Mouse (Mus musculus): ENCODE results near the gene Olfr691.
"Not testable (repeated sequence)": the region's sequence is repeated elsewhere in the genome, so short reads cannot be mapped to it uniquely, and the experiment has no call there.

Olfr691 gene

GRCm38 (mm10) chr7:105342170-105342569 lies at the start of gene Olfr691:
Gene Olfr691, minus strand, starts transcription at chr7:105342270.
- DNase-seq = no peak

- DNase-seq = no peak
These were observed 48.2 kb upstream of the Olfr691 start for GRCm38 (mm10) chr7:105390236-105390635.

- no peak for DNase-seq
These were observed 45.6 kb upstream of the Olfr691 start for GRCm38 (mm10) chr7:105387696-105388095.

GRCm38 (mm10) chr7:105380329-105380728 lies 38.3 kb upstream of the Olfr691 start:
- DNase-seq = no peak

GRCm38 (mm10) chr7:105374866-105375265 lies 32.8 kb upstream of the Olfr691 start, which contains the start of gene Gm5901:
Gene Gm5901, plus strand, starts transcription at chr7:105375038.
- no peak for DNase-seq

GRCm38 (mm10) chr7:105373976-105374375 lies 31.9 kb upstream of the Olfr691 start:
- DNase-seq = no peak

- peak; percentile 9 for DNase-seq
These were observed 31.4 kb upstream of the Olfr691 start for GRCm38 (mm10) chr7:105373509-105373908.

GRCm38 (mm10) chr7:105372912-105373311 lies 30.8 kb upstream of the Olfr691 start:
- DNase-seq = no peak

- DNase-seq = no peak
These were observed 26.5 kb upstream of the Olfr691 start for GRCm38 (mm10) chr7:105368521-105368920.

- no peak for DNase-seq
These were observed 25.9 kb upstream of the Olfr691 start, which contains the start of gene Olfr692 for GRCm38 (mm10) chr7:105367930-105368329. Gene Olfr692, plus strand, starts transcription at chr7:105368230.

GRCm38 (mm10) chr7:105367268-105367667 lies 25.2 kb upstream of the Olfr691 start:
- DNase-seq = no peak

GRCm38 (mm10) chr7:105361713-105362112 lies 19.6 kb upstream of the Olfr691 start:
- DNase-seq = no peak

GRCm38 (mm10) chr7:105356487-105356886 lies 14.4 kb upstream of the Olfr691 start:
- not testable (repeated sequence) for DNase-seq

- DNase-seq = not testable (repeated sequence)
These were observed 14.0 kb upstream of the Olfr691 start for GRCm38 (mm10) chr7:105356064-105356463.

GRCm38 (mm10) chr7:105342752-105343151 lies 682 bp upstream of the Olfr691 start:
- no peak for DNase-seq

GRCm38 (mm10) chr7:105334004-105334403 lies 8.1 kb downstream of the Olfr691 start, which contains the start of gene Olfr690:
Gene Olfr690, minus strand, starts transcription at chr7:105334104.
- DNase-seq = no peak

GRCm38 (mm10) chr7:105325302-105325701 lies 16.8 kb downstream of the Olfr691 start:
- no peak for DNase-seq

GRCm38 (mm10) chr7:105310865-105311264 lies 31.2 kb downstream of the Olfr691 start, which contains the start of gene Olfr689:
Gene Olfr689, plus strand, starts transcription at chr7:105311165.
- no peak for DNase-seq

- no peak for DNase-seq
These were observed 52.0 kb downstream of the Olfr691 start for GRCm38 (mm10) chr7:105290051-105290450.

GRCm38 (mm10) chr7:105287795-105288194 lies 54.3 kb downstream of the Olfr691 start, which contains the start of gene Olfr688:
Gene Olfr688, plus strand, starts transcription at chr7:105288095.
- DNase-seq = no peak

All from lung, postnatal 14 days (tissue).